Mouse (Mus musculus): ENCODE results near the gene Stat5a.

- TF ChIP-seq EP300 (IDR thresholded peaks at IDR 0.05; ENCODE audit: low read depth) (no peak), CTCF (IDR thresholded peaks at IDR 0.05; ENCODE audit: low read depth) (no peak)
These were observed 16.0 kb upstream of the Stat5a start for GRCm38 (mm10) chr11:100843070-100843669.
